11 mouse cellular contexts compared by ENCODE assay signal in genomic region chr13:83656773-83657172, GRCm38 (mm10).
DNase-seq lines count a peak whose midpoint lies in the region; ATAC-seq lines count a peak whose summit lies in the region.
"Had no signal": no experiment of that assay in that cellular context is flagged by ENCODE, and none has a peak within 500 bp of the region (broad histone marks: within the 10 kb centered on the region; RNA-seq: fewer than 3 reads in every experiment).

No protein-coding gene starts in this region.

- DNase-seq in hindbrain, embryonic 14.5 days (ENCODE audit: low spot score): peak; percentile 66
- DNase-seq in hindbrain, embryonic 10.5 days (ENCODE audit: low spot score): no peak
- peak; percentile 79 for DNase-seq in midbrain, embryonic 14.5 days
- DNase-seq in midbrain, embryonic 10.5 days (ENCODE audit: low spot score): no peak
- DNase-seq in c-Kit-negative CD71-positive TER-119-positive erythroid progenitor cells, embryonic 14.5 days (ENCODE audit: low read depth, low spot score): peak; percentile 6
- DNase-seq in retina, postnatal 1 day: peak; percentile 44
- no peak for DNase-seq in gastrocnemius, postnatal 36 days
- DNase-seq in kidney, postnatal 4 days: no peak
- DNase-seq: kidney, adult 11 months; thymus, postnatal 4 days had no signal

- no peak overlapping the region for H3K9ac ChIP-seq in hindbrain, embryonic 14.5 days
- H3K9ac ChIP-seq in midbrain, embryonic 14.5 days (replicated peaks; ENCODE audit: low read length): no peak overlapping the region
- H3K9ac ChIP-seq: limb, embryonic 13.5 days had no signal

- no peak overlapping the region for H3K27ac ChIP-seq in hindbrain, embryonic 14.5 days
- H3K27ac ChIP-seq in hindbrain, embryonic 10.5 days: no peak overlapping the region
- H3K27ac ChIP-seq in midbrain, embryonic 14.5 days (replicated peaks; ENCODE audit: low read depth, low read length): no peak overlapping the region
- no peak overlapping the region for H3K27ac ChIP-seq in midbrain, embryonic 10.5 days (replicated peaks)
- H3K27ac ChIP-seq: limb, embryonic 13.5 days had no signal

- H3K36me3 ChIP-seq in hindbrain, embryonic 14.5 days (replicated peaks; ENCODE audit: control insufficient read depth, insufficient read depth): no peaks in the 10 kb centered on the region
- no peaks in the 10 kb centered on the region for H3K36me3 ChIP-seq in hindbrain, embryonic 10.5 days
- no peaks in the 10 kb centered on the region for H3K36me3 ChIP-seq in midbrain, embryonic 14.5 days (ENCODE audit: control insufficient read depth, insufficient read depth, low read length)
- no peaks in the 10 kb centered on the region for H3K36me3 ChIP-seq in midbrain, embryonic 10.5 days
- H3K36me3 ChIP-seq: limb, embryonic 13.5 days had no signal

- no peak for ATAC-seq in hindbrain, embryonic 14.5 days (ENCODE audit: low FRiP score)
- ATAC-seq in midbrain, embryonic 14.5 days (ENCODE audit: low FRiP score, low TSS enrichment): no peak

- H3K4me3 ChIP-seq in hindbrain, embryonic 14.5 days (replicated peaks; ENCODE audit: low read length): no peak overlapping the region
- no peak overlapping the region for H3K4me3 ChIP-seq in hindbrain, embryonic 10.5 days
- H3K4me3 ChIP-seq in midbrain, embryonic 14.5 days (replicated peaks; ENCODE audit: low read depth, low read length): no peak overlapping the region
- H3K4me3 ChIP-seq in midbrain, embryonic 10.5 days: no peak overlapping the region
- H3K4me3 ChIP-seq: limb, embryonic 13.5 days had no signal

- intact Hi-C loops in gastrocnemius, postnatal 36 days (cut with DNase I): no loop called here

- no peaks in the 10 kb centered on the region for H3K27me3 ChIP-seq in hindbrain, embryonic 14.5 days (ENCODE audit: control insufficient read depth, insufficient read depth, low read length)
- no peaks in the 10 kb centered on the region for H3K27me3 ChIP-seq in hindbrain, embryonic 10.5 days (ENCODE audit: insufficient read depth, poor library complexity, severe bottlenecking)
- H3K27me3 ChIP-seq in midbrain, embryonic 14.5 days (ENCODE audit: control insufficient read depth, insufficient read depth, low read length): no peaks in the 10 kb centered on the region
- H3K27me3 ChIP-seq in midbrain, embryonic 10.5 days (ENCODE audit: low read depth, poor library complexity, severe bottlenecking): peaks cover 5% of the 10 kb centered on the region; the same call in 1 of the 2 replicates
- H3K27me3 ChIP-seq: limb, embryonic 13.5 days had no signal

- H3K4me2 ChIP-seq in hindbrain, embryonic 14.5 days (replicated peaks): no peak overlapping the region
- no peak overlapping the region for H3K4me2 ChIP-seq in midbrain, embryonic 14.5 days (ENCODE audit: low read length)
- H3K4me2 ChIP-seq: limb, embryonic 13.5 days had no signal

- H3K4me1 ChIP-seq in hindbrain, embryonic 14.5 days (replicated peaks; ENCODE audit: control insufficient read depth, insufficient read depth, low read length): peaks cover 12% of the 10 kb centered on the region
- peaks cover 4% of the 10 kb centered on the region; the same call in 1 of the 2 replicates for H3K4me1 ChIP-seq in hindbrain, embryonic 10.5 days (replicated peaks)
- H3K4me1 ChIP-seq in midbrain, embryonic 14.5 days (ENCODE audit: control insufficient read depth, insufficient read depth, low read length): peaks cover 7% of the 10 kb centered on the region; the same call in 1 of the 2 replicates
- H3K4me1 ChIP-seq in midbrain, embryonic 10.5 days: peaks cover 7% of the 10 kb centered on the region; the same call in 1 of the 2 replicates
- H3K4me1 ChIP-seq: limb, embryonic 13.5 days had no signal

- WGBS in hindbrain, embryonic 14.5 days: 73% methylated on average over 4 of the region's 4 CpGs
- WGBS in hindbrain, embryonic 10.5 days: 72% methylated on average over 4 of the region's 4 CpGs
- WGBS in midbrain, embryonic 14.5 days: 69% methylated on average over 4 of the region's 4 CpGs
- 74% methylated on average over 4 of the region's 4 CpGs for WGBS in midbrain, embryonic 10.5 days

- H3K9me3 ChIP-seq in hindbrain, embryonic 14.5 days (ENCODE audit: control insufficient read depth, low read length): no peaks in the 10 kb centered on the region
- no peaks in the 10 kb centered on the region for H3K9me3 ChIP-seq in hindbrain, embryonic 10.5 days
- no peaks in the 10 kb centered on the region for H3K9me3 ChIP-seq in midbrain, embryonic 14.5 days (ENCODE audit: control insufficient read depth, low read length)
- no peaks in the 10 kb centered on the region for H3K9me3 ChIP-seq in midbrain, embryonic 10.5 days (replicated peaks)
- H3K9me3 ChIP-seq: limb, embryonic 13.5 days had no signal

Comparison
In these comparisons a context has a peak if more than half of its experiments do, and no peak if none do; other contexts are left out.
1. DNase-seq: peak in hindbrain, embryonic 14.5 days (single experiment), midbrain, embryonic 14.5 days (single experiment), c-Kit-negative CD71-positive TER-119-positive erythroid progenitor cells, embryonic 14.5 days (single experiment) and retina, postnatal 1 day (single experiment); none in hindbrain, embryonic 10.5 days (single experiment), midbrain, embryonic 10.5 days (single experiment), gastrocnemius, postnatal 36 days (0 of 2) and kidney, postnatal 4 days (0 of 2).